In genomic region chr17:47518205-47518604, GRCm38 (mm10) we compare ENCODE assay signal across 8 mouse cellular contexts. TPM values are rescaled to one million over a fixed set of nuclear protein-coding genes. Genes with fewer than 3 reads are reported as not detected.
A peak's percentile ranks its signal among the peaks of the same experiment; 100 is the strongest.
DNase-seq lines count a peak whose midpoint lies in the region; ATAC-seq and TF ChIP-seq lines count a peak whose summit lies in the region.

No protein-coding gene starts in this region.

- no peaks in the 10 kb centered on the region for H3K9me3 ChIP-seq in heart, embryonic 11.5 days (replicated peaks; ENCODE audit: control insufficient read depth, low read length)
- H3K9me3 ChIP-seq in limb, embryonic 14.5 days (ENCODE audit: control insufficient read depth, low read length): no peaks in the 10 kb centered on the region

- peak overlapping the region; percentile 98 for H3K27ac ChIP-seq in heart, embryonic 11.5 days (ENCODE audit: low read depth, low read length)
- H3K27ac ChIP-seq in limb, embryonic 14.5 days (replicated peaks; ENCODE audit: low read depth, low read length): peak overlapping the region; percentile 93

- ATAC-seq in heart, embryonic 11.5 days (replicated peaks; ENCODE audit: insufficient number of reproducible peaks, low FRiP score, low TSS enrichment): no peak
- ATAC-seq in limb, embryonic 14.5 days (ENCODE audit: low FRiP score, low read depth): peak; percentile 67

- no peak for TF ChIP-seq POLR2A in limb, embryonic 14.5 days (IDR thresholded peaks at IDR 0.05; ENCODE audit: borderline replicate concordance, extremely low read depth, insufficient read depth, insufficient read length)

- H3K36me3 ChIP-seq in heart, embryonic 11.5 days (ENCODE audit: control insufficient read depth, insufficient read depth, low read length): no peaks in the 10 kb centered on the region
- no peaks in the 10 kb centered on the region for H3K36me3 ChIP-seq in limb, embryonic 14.5 days (ENCODE audit: control insufficient read depth, insufficient read depth, low read length)

- peak overlapping the region; percentile 49 for H3K4me2 ChIP-seq in heart, embryonic 11.5 days
- peak overlapping the region; percentile 18; the same call in 1 of the 2 replicates for H3K4me2 ChIP-seq in limb, embryonic 14.5 days (replicated peaks; ENCODE audit: low read depth, low read length, severe bottlenecking)

- H3K9ac ChIP-seq in heart, embryonic 11.5 days (ENCODE audit: low read depth, low read length): peak overlapping the region; percentile 71
- H3K9ac ChIP-seq in limb, embryonic 14.5 days (ENCODE audit: low read depth, low read length, severe bottlenecking): peak overlapping the region; percentile 25

- WGBS in heart, embryonic 11.5 days (ENCODE audit: insufficient replicate concordance): 20% methylated on average over 8 of the region's 8 CpGs
- 8% methylated on average over 8 of the region's 8 CpGs for WGBS in limb, embryonic 14.5 days

- H3K27me3 ChIP-seq in heart, embryonic 11.5 days (ENCODE audit: control insufficient read depth, insufficient read depth, low read length): no peaks in the 10 kb centered on the region
- H3K27me3 ChIP-seq in limb, embryonic 14.5 days (ENCODE audit: control insufficient read depth, insufficient read depth, low read length): no peaks in the 10 kb centered on the region

- H3K4me3 ChIP-seq in heart, embryonic 11.5 days (ENCODE audit: low read depth, low read length): no peak overlapping the region
- no peak overlapping the region for H3K4me3 ChIP-seq in limb, embryonic 14.5 days (replicated peaks; ENCODE audit: low read length)

- DNase-seq in gastrocnemius, postnatal 10 days: peak; percentile 40
- no peak for DNase-seq in gastrocnemius, adult 8-10 months (ENCODE audit: low spot score in 2 of 2)
- peak; percentile 86 for DNase-seq in NIH3T3 (ENCODE audit: low read depth)
- DNase-seq in limb, embryonic 14.5 days (ENCODE audit: low spot score): peak; percentile 85
- DNase-seq in right cerebral cortex, postnatal 25 days: no peak
- no peak for DNase-seq in right cerebral cortex, postnatal 14 days
- DNase-seq in cerebellum, postnatal 10 days: no peak

- peaks cover 54% of the 10 kb centered on the region for H3K4me1 ChIP-seq in heart, embryonic 11.5 days (ENCODE audit: control insufficient read depth, insufficient read depth, low read length)
- H3K4me1 ChIP-seq in limb, embryonic 14.5 days (ENCODE audit: control insufficient read depth, insufficient read depth, low read length): peaks cover 36% of the 10 kb centered on the region

RNA-seq across cellular contexts. Expression of gene Ccnd3, which starts 13.4 kb away (rescaled TPM):
- 100 to 1,000 TPM in 1 of 2 experiments, 10 to 100 TPM in 1; 95.5 to 120 TPM for total RNA-seq in gastrocnemius, postnatal 10 days (2021)
- total RNA-seq in gastrocnemius, adult 8-10 months (2022): 10 to 100 TPM; 12.2 to 19.2 (median 16.1) TPM
- polyA plus RNA-seq in heart, embryonic 11.5 days (2014; fragmentation: Nextera tagmentation; extraction: Ambion mirVana): 559 and 565 TPM in 2 replicates
- polyA plus RNA-seq in limb, embryonic 14.5 days (2012; rRNA removed): 349 and 415 TPM in 2 replicates
- 513 and 520 TPM in 2 replicates for polyA plus RNA-seq in limb, embryonic 14.5 days (2014; fragmentation: Nextera tagmentation; extraction: Ambion mirVana)

RNA-seq across cellular contexts. Expression of gene Taf8, which starts 16.1 kb away (rescaled TPM):
- total RNA-seq in gastrocnemius, postnatal 10 days (2021): 10 to 100 TPM in 1 of 2 experiments, 1 to 10 TPM in 1; 9.8 to 10.2 TPM
- total RNA-seq in gastrocnemius, adult 8-10 months (2022): 10 to 100 TPM; 10.0 to 12.6 (median 11.2) TPM
- polyA plus RNA-seq in heart, embryonic 11.5 days (2014; fragmentation: Nextera tagmentation; extraction: Ambion mirVana): 15.9 and 18.3 TPM in 2 replicates
- 46.4 and 52.2 TPM in 2 replicates for polyA plus RNA-seq in limb, embryonic 14.5 days (2012; rRNA removed)
- 26.3 and 29.2 TPM in 2 replicates for polyA plus RNA-seq in limb, embryonic 14.5 days (2014; fragmentation: Nextera tagmentation; extraction: Ambion mirVana)

Comparison
In these comparisons a context has a peak if more than half of its experiments do, and no peak if none do; other contexts are left out.
1. DNase-seq: peak in gastrocnemius, postnatal 10 days (single experiment), NIH3T3 (single experiment) and limb, embryonic 14.5 days (single experiment); none in gastrocnemius, adult 8-10 months (0 of 2), right cerebral cortex, postnatal 25 days (single experiment), right cerebral cortex, postnatal 14 days (single experiment) and cerebellum, postnatal 10 days (0 of 2).
2. RNA of gene Ccnd3, which starts 13.4 kb away (total RNA-seq): 95.5 to 120 TPM in gastrocnemius, postnatal 10 days; 12.2 to 19.2 TPM in gastrocnemius, adult 8-10 months; every median in the first group is over 4 times any median in the second.